Mouse (Mus musculus): Measurements from ENCODE around the gene Recql5. TPM values are rescaled to one million over a fixed set of nuclear protein-coding genes. Genes with fewer than 3 reads are reported as not detected.
A peak's percentile ranks its signal among the peaks of the same experiment; 100 is the strongest.

The Recql5 gene
- total RNA-seq, 4 experiments from 2014 or later = 23.5 to 33.0 (median 25.2) TPM

- no peak for DNase-seq (ENCODE audit: low spot score in 2 of 2)
These were observed 31.7 kb downstream of the Recql5 start for GRCm38 (mm10) chr11:115901338-115902161.

GRCm38 (mm10) chr11:115900561-115901337, 32.5 kb downstream of the Recql5 start:
- DNase-seq (ENCODE audit: low spot score in 2 of 2) = no peak

- DNase-seq (ENCODE audit: low spot score in 2 of 2) = no peak
These were observed 33.6 kb downstream of the Recql5 start, which contains the start of gene Smim5 for GRCm38 (mm10) chr11:115899486-115900266. Smim5 (plus strand) TSS chr11:115899966.

GRCm38 (mm10) chr11:115898886-115899285, 34.4 kb downstream of the Recql5 start:
- DNase-seq (ENCODE audit: low spot score in 2 of 2) = peak; percentile 42 to 83

GRCm38 (mm10) chr11:115898446-115898845, 34.8 kb downstream of the Recql5 start:
- no peak for DNase-seq (ENCODE audit: low spot score in 2 of 2)

GRCm38 (mm10) chr11:115894755-115895520, 38.3 kb downstream of the Recql5 start:
- no peak for DNase-seq (ENCODE audit: low spot score in 2 of 2)

- DNase-seq (ENCODE audit: low spot score in 2 of 2) = no peak
These were observed 40.2 kb downstream of the Recql5 start for GRCm38 (mm10) chr11:115893071-115893470.

GRCm38 (mm10) chr11:115892213-115892612, 41.1 kb downstream of the Recql5 start:
- no peak for DNase-seq (ENCODE audit: low spot score in 2 of 2)

- no peak for DNase-seq (ENCODE audit: low spot score in 2 of 2)
These were observed 44.1 kb downstream of the Recql5 start for GRCm38 (mm10) chr11:115889159-115889558.

GRCm38 (mm10) chr11:115888020-115888419, 45.3 kb downstream of the Recql5 start:
- no peak for DNase-seq (ENCODE audit: low spot score in 2 of 2)

GRCm38 (mm10) chr11:115886446-115886845, 46.8 kb downstream of the Recql5 start:
- no peak for DNase-seq (ENCODE audit: low spot score in 2 of 2)

GRCm38 (mm10) chr11:115885281-115885680, 48.0 kb downstream of the Recql5 start:
- DNase-seq (ENCODE audit: low spot score in 2 of 2) = no peak

- no peak for DNase-seq (ENCODE audit: low spot score in 2 of 2)
These were observed 48.9 kb downstream of the Recql5 start for GRCm38 (mm10) chr11:115884361-115884760.

- DNase-seq (ENCODE audit: low spot score in 2 of 2) = no peak
These were observed 50.0 kb downstream of the Recql5 start for GRCm38 (mm10) chr11:115883251-115883650.

GRCm38 (mm10) chr11:115881002-115881401, 52.3 kb downstream of the Recql5 start:
- DNase-seq (ENCODE audit: low spot score in 2 of 2) = no peak

- DNase-seq (ENCODE audit: low spot score in 2 of 2) = no peak
These were observed 55.2 kb downstream of the Recql5 start for GRCm38 (mm10) chr11:115878071-115878470.

- DNase-seq (ENCODE audit: low spot score in 2 of 2) = no peak
These were observed 56.0 kb downstream of the Recql5 start for GRCm38 (mm10) chr11:115877174-115877755.

- DNase-seq (ENCODE audit: low spot score in 2 of 2) = no peak
These were observed 56.8 kb downstream of the Recql5 start for GRCm38 (mm10) chr11:115876438-115876837.

- no peak for DNase-seq (ENCODE audit: low spot score in 2 of 2)
These were observed 57.3 kb downstream of the Recql5 start for GRCm38 (mm10) chr11:115875935-115876334.

GRCm38 (mm10) chr11:115872437-115872836, 60.8 kb downstream of the Recql5 start:
- no peak for DNase-seq (ENCODE audit: low spot score in 2 of 2)
